Mouse (Mus musculus) ES-Bruce4 (cell line): ENCODE results near the gene Tenm4. TPM values are rescaled to one million over a fixed set of nuclear protein-coding genes. Genes with fewer than 3 reads are reported as not detected.

Experiments
- H3K27ac ChIP-seq: 2 replicates; pipeline ENCODE4 v1.5.1; 2012; ENCODE audit warnings: low read length, inconsistent platforms; ENCODE audit not compliant: insufficient read depth
- H3K27me3 ChIP-seq: 2 replicates; pipeline ENCODE4 v1.6.1; 2012; ENCODE audit warnings: mild to moderate bottlenecking, low read length, inconsistent platforms; ENCODE audit not compliant: control insufficient read depth, poor library complexity, insufficient read depth, severe bottlenecking
- H3K36me3 ChIP-seq: 2 replicates; pipeline ENCODE4 v1.6.1; 2012; ENCODE audit warnings: inconsistent platforms, mild to moderate bottlenecking, low read length, moderate library complexity; ENCODE audit not compliant: control insufficient read depth, poor library complexity, insufficient read depth, severe bottlenecking
- H3K4me1 ChIP-seq: one replicate; pipeline ENCODE4 v1.8.1; 2011; ENCODE audit warnings: low read length; ENCODE audit not compliant: control insufficient read depth, insufficient read depth
- H3K4me3 ChIP-seq: 2 replicates; pipeline ENCODE4 v1.5.1; 2011; ENCODE audit warnings: low read depth, mild to moderate bottlenecking, low read length
- H3K9ac ChIP-seq: 2 replicates; pipeline ENCODE4 v1.6.1; 2012; ENCODE audit warnings: low read depth, mild to moderate bottlenecking, inconsistent platforms; ENCODE audit not compliant: poor library complexity, severe bottlenecking
- H3K9me3 ChIP-seq: replicated peaks from 2 replicates; pipeline ENCODE4 v1.6.1; 2012; ENCODE audit warnings: mild to moderate bottlenecking, low read length, inconsistent platforms; ENCODE audit not compliant: control insufficient read depth, poor library complexity, insufficient read depth, severe bottlenecking
- CTCF ChIP-seq: IDR thresholded peaks from one replicate; pipeline ENCODE4 v1.8.1; 2011; ENCODE audit warnings: low read depth, low read length
- EP300 ChIP-seq: IDR thresholded peaks from 2 replicates; pipeline ENCODE4 v1.6.1; 2011; ENCODE audit warnings: low read depth, low read length; ENCODE audit not compliant: insufficient read depth
- POLR2A ChIP-seq: IDR thresholded peaks from one replicate; pipeline ENCODE4 v1.8.1; 2011; ENCODE audit warnings: low read length; ENCODE audit not compliant: insufficient read depth
- polyA plus RNA-seq: library from polyadenylated mRNA; stranded (reverse); fragments of >200 nt; gene quantifications from 2 replicates; pipeline ENCODE4 v1.2.4, GENCODE M21; 2011; ENCODE audit warnings: low read depth; ENCODE audit not compliant: missing spikeins, insufficient read depth, insufficient read length

The Tenm4 gene
- polyA plus RNA-seq, 1 experiment, result 4.8 TPM

GRCm38 (mm10) chr7:96731947-96732346, 560.9 kb downstream of the Tenm4 start:
- H3K9ac ChIP-seq, result no peak overlapping the region
- H3K36me3 ChIP-seq, result no peaks in the 10 kb centered on the region
- H3K4me3 ChIP-seq, result no peak overlapping the region
- no peaks in the 10 kb centered on the region for H3K27me3 ChIP-seq
- no peaks in the 10 kb centered on the region for H3K4me1 ChIP-seq
- no peaks in the 10 kb centered on the region for H3K9me3 ChIP-seq
- TF ChIP-seq CTCF (no peak), EP300 (no peak), POLR2A (no peak)
- H3K27ac ChIP-seq, result no peak overlapping the region

DNA sequence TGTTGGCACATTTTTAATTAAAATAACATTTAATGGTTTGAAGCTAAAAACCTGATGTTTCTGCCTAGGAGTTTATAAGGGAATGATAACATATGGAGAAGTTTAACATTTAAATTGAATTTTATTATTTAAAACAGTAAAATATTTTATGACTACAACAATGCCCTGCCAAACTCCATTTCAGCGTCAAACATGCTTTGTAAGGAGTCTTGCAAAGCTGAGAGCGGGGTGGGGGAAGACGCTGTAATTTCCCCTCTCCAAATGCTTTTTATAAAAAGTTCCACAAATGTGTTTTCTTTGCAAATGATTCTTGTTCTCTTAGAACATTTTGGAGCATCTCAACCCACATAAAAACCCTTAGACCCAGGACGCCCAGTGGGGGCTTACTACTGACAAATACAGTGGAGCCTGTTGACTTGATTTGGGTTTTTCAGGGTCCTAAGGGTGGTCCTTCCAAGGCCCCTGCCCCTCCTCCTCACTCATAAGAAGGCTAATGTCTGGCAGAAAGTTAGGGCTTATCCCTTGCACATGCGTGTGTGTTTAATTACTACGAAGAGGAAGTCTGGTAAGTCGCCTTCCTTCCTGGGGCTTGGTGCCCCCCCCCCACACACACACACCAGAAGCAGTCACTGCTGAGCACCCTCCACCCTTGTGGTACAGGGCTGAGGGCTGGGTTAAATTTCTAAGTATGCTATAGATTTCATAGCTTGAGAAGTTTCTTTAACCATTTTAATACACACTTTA, 563.4 kb downstream of the Tenm4 start:
- H3K27ac ChIP-seq, result no peak overlapping the region
- TF ChIP-seq CTCF, result no peak
- TF ChIP-seq POLR2A, result no peak
- TF ChIP-seq EP300, result no peak
- H3K4me1 ChIP-seq, result no peaks in the 10 kb centered on the region
- no peaks in the 10 kb centered on the region for H3K9me3 ChIP-seq
- H3K4me3 ChIP-seq, result no peak overlapping the region
- H3K36me3 ChIP-seq, result no peaks in the 10 kb centered on the region
- no peaks in the 10 kb centered on the region for H3K27me3 ChIP-seq
- H3K9ac ChIP-seq, result no peak overlapping the region

DNA sequence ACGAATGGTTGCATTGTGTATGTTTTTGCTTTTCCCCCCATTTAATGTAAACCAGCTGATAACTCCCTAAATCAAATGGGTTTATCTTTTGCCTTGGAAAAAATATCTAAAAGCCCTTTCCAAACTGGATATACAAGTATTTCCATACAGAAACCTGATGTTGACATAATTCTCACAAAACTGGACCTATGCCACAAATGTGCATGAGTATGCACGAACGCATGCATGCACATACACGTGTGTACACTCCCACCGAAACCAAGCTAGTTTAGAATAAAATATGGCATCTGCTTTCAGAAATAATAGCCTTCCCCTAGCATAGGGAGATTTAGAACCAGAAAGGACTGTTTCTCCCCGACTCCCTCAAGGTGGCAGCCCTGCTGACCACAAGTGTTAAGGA, 569.6 kb downstream of the Tenm4 start:
- TF ChIP-seq POLR2A (no peak), CTCF (no peak), EP300 (no peak)
- no peaks in the 10 kb centered on the region for H3K4me1 ChIP-seq

GRCm38 (mm10) chr7:96742221-96742620, 571.2 kb downstream of the Tenm4 start:
- Histone ChIP-seq H3K9me3 (no peaks in the 10 kb centered on the region), H3K4me3 (no peak overlapping the region), H3K27me3 (no peaks in the 10 kb centered on the region), H3K27ac (no peak overlapping the region), H3K9ac (no peak overlapping the region), H3K36me3 (no peaks in the 10 kb centered on the region), H3K4me1 (no peaks in the 10 kb centered on the region)
- no peak for TF ChIP-seq EP300
- TF ChIP-seq CTCF, result no peak
- no peak for TF ChIP-seq POLR2A

More for the DNA sequence above, 569.6 kb downstream of the Tenm4 start:
- H3K4me3 ChIP-seq, result no peak overlapping the region
- no peak overlapping the region for H3K27ac ChIP-seq
- H3K9me3 ChIP-seq, result no peaks in the 10 kb centered on the region
- H3K36me3 ChIP-seq, result no peaks in the 10 kb centered on the region
- no peak overlapping the region for H3K9ac ChIP-seq
- H3K27me3 ChIP-seq, result no peaks in the 10 kb centered on the region

DNA sequence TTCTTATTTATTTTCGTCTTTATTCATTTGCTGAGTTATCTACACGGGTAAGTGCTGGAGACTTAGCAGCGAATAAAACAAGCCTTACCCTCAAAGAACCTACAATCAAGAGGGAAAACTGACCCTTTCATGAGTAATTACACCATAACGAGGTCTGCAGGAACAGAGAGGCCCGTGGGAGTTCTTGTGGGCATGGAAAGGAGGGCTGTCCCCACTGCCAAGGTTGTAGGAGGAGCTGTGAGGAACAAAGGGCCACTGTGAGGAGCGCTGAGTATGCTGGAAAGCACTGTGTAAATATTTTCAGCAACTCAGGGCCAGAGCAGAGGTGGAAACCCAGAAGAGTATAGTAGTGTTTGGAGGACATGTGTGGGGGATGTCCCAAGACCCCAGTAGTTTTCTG, 574.9 kb downstream of the Tenm4 start:
- no peak overlapping the region for H3K4me3 ChIP-seq
- no peak overlapping the region for H3K9ac ChIP-seq
- H3K27me3 ChIP-seq, result no peaks in the 10 kb centered on the region
- no peaks in the 10 kb centered on the region for H3K4me1 ChIP-seq
- no peaks in the 10 kb centered on the region for H3K36me3 ChIP-seq
- no peak overlapping the region for H3K27ac ChIP-seq
- H3K9me3 ChIP-seq, result no peaks in the 10 kb centered on the region
- TF ChIP-seq EP300 (no peak), POLR2A (no peak), CTCF (no peak)

- Histone ChIP-seq H3K36me3 (no peaks in the 10 kb centered on the region), H3K27me3 (no peaks in the 10 kb centered on the region), H3K9me3 (no peaks in the 10 kb centered on the region), H3K27ac (no peak overlapping the region), H3K4me1 (no peaks in the 10 kb centered on the region), H3K4me3 (no peak overlapping the region), H3K9ac (no peak overlapping the region)
- no peak for TF ChIP-seq CTCF
- no peak for TF ChIP-seq POLR2A
- TF ChIP-seq EP300, result no peak
These were observed 575.7 kb downstream of the Tenm4 start for GRCm38 (mm10) chr7:96746706-96747105.
